Mouse (Mus musculus) cerebral cortex, adult 2 months (tissue): ENCODE data around the gene Olfr9.

Experiments
- WGBS: fragments of 180-500 bp; shearing (Covaris S2); methylation state at CpG from one replicate; pipeline ENCODE4 v1.1.7; 2018; 5-methylcytosine and 5-hydroxymethylcytosine counted together

Olfr9 gene

GRCm38 (mm10) chr10:128989131-128989530 is at the start of gene Olfr9:
Gene Olfr9, plus strand, starts transcription at chr10:128989431.
- WGBS = 63% methylated on average over 1 of the region's 1 CpGs

- 82% methylated on average over 10 of the region's 10 CpGs for WGBS
Observed at GRCm38 (mm10) chr10:128940475-128941061, 48.7 kb upstream of the Olfr9 start.

- WGBS = 24% methylated on average over 3 of the region's 3 CpGs
Observed at GRCm38 (mm10) chr10:128945675-128946074, 43.6 kb upstream of the Olfr9 start.

- whole genome bisulfite sequencing = 93% methylated on average over 4 of the region's 4 CpGs
Observed at GRCm38 (mm10) chr10:128947496-128947895, 41.7 kb upstream of the Olfr9 start.

GRCm38 (mm10) chr10:128950208-128950887 is 38.9 kb upstream of the Olfr9 start:
- WGBS = 53% methylated on average over 16 of the region's 16 CpGs

GRCm38 (mm10) chr10:128958340-128958739 is 30.9 kb upstream of the Olfr9 start:
- WGBS = 84% methylated on average over 10 of the region's 10 CpGs

- 70% methylated on average over 4 of the region's 4 CpGs for WGBS
Observed at GRCm38 (mm10) chr10:128960142-128960541, 29.1 kb upstream of the Olfr9 start.

- 83% methylated on average over 12 of the region's 12 CpGs for WGBS
Observed at GRCm38 (mm10) chr10:128960590-128961584, 28.3 kb upstream of the Olfr9 start, which contains the start of gene Mettl7b. Gene Mettl7b, minus strand, starts transcription at chr10:128960988.

GRCm38 (mm10) chr10:128964961-128965360 is 24.3 kb upstream of the Olfr9 start:
- whole genome bisulfite sequencing = 78% methylated on average over 2 of the region's 2 CpGs

GRCm38 (mm10) chr10:128965871-128966270 is 23.4 kb upstream of the Olfr9 start:
- 91% methylated on average over 6 of the region's 6 CpGs for WGBS

GRCm38 (mm10) chr10:128968341-128968749 is 20.9 kb upstream of the Olfr9 start:
- 61% methylated on average over 1 of the region's 1 CpGs for WGBS

GRCm38 (mm10) chr10:128970740-128971250 is 18.4 kb upstream of the Olfr9 start:
- WGBS = 51% methylated on average over 1 of the region's 1 CpGs

GRCm38 (mm10) chr10:128972841-128973240 is 16.4 kb upstream of the Olfr9 start:
- 81% methylated on average over 4 of the region's 4 CpGs for WGBS

- WGBS = 91% methylated on average over 3 of the region's 3 CpGs
Observed at GRCm38 (mm10) chr10:128976395-128976794, 12.8 kb upstream of the Olfr9 start.

GRCm38 (mm10) chr10:128977522-128978114 is 11.6 kb upstream of the Olfr9 start:
- WGBS = 13% methylated on average over 9 of the region's 9 CpGs

GRCm38 (mm10) chr10:128980644-128981365 is 8.4 kb upstream of the Olfr9 start:
- whole genome bisulfite sequencing = 89% methylated on average over 3 of the region's 3 CpGs

GRCm38 (mm10) chr10:128990129-128990850 is 1.1 kb downstream of the Olfr9 start:
- 73% methylated on average over 7 of the region's 10 CpGs for WGBS

GRCm38 (mm10) chr10:128995796-128996195 is 6.6 kb downstream of the Olfr9 start:
- WGBS = 97% methylated on average over 1 of the region's 1 CpGs

- 80% methylated on average over 4 of the region's 4 CpGs for WGBS
Observed at GRCm38 (mm10) chr10:128996523-128997040, 7.4 kb downstream of the Olfr9 start.
